Mouse (Mus musculus) cerebellum, adult 11 months (tissue): ENCODE results near the gene Polr1a.

Experiments
- DNase-seq: peaks from one replicate; pipeline ENCODE4 v3.0.0; 2022

Polr1a gene

GRCm38 (mm10) chr6:71950592-71950991 is 41.7 kb downstream of the Polr1a start:
- no peak for DNase-seq

GRCm38 (mm10) chr6:71951192-71951591 is 42.3 kb downstream of the Polr1a start:
- no peak for DNase-seq

- DNase-seq: no peak
Measured at GRCm38 (mm10) chr6:71962119-71962518, 53.3 kb downstream of the Polr1a start.

DNA sequence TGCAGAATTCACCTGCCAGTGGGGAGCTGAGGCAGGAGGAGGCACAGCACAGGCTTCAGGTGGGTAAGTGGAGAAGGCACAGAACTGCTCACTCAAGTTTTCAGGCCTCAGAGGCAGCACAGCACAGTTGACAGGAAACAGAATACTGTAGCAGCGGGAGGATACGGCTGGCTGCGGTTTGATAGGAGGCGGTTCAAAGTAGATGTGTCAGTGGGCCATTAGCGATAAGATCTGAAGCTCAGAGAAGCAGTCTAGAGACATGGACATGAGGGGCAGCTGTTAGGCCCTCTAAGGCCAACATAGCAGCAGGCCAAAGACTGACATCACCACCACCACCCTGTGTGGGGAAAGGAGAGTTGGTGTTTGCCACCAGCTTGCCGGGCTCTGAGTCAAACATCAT is 53.9 kb downstream of the Polr1a start:
- no peak for DNase-seq

DNA sequence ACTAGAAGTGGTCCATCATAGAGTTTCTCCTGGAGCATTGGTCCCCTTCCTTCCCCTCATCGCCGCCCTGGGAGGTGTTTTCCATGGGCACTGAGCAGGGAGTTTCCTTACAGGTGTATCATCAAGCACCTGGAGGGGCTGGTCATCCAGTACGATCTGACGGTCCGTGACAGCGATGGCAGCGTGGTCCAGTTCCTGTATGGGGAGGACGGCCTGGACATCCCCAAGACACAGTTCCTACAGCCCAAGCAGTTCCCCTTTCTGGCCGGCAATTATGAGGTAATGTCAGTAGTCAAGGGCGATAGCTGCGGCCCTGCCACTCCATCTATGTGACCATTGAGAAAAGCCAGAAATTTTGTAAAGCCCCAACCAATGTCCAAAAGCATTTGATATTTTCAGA is 54.7 kb downstream of the Polr1a start:
- no peak for DNase-seq

- no peak for DNase-seq
Measured at GRCm38 (mm10) chr6:71966683-71967303, 57.9 kb downstream of the Polr1a start.

DNA sequence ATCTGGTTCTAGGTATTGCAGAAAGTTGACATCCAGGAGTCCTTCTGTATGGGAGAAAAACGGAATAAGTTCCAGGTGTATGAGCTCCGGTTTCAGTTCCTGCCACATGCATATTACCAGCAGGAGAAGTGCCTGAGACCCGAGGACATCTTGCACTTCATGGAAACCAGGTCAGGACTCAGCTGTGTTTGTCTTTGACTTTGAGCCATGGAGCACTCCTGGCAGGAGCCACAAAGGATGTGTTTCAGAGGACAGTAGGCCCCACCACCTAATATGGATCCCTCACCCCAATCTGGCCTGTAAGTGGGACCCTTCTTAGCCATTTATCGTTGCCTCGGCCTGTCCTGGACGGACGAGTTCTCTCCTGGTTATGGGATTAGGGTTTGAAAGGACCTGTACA is 59.0 kb downstream of the Polr1a start:
- DNase-seq: no peak

GRCm38 (mm10) chr6:71969459-71969858 is 60.6 kb downstream of the Polr1a start:
- DNase-seq: no peak

DNA sequence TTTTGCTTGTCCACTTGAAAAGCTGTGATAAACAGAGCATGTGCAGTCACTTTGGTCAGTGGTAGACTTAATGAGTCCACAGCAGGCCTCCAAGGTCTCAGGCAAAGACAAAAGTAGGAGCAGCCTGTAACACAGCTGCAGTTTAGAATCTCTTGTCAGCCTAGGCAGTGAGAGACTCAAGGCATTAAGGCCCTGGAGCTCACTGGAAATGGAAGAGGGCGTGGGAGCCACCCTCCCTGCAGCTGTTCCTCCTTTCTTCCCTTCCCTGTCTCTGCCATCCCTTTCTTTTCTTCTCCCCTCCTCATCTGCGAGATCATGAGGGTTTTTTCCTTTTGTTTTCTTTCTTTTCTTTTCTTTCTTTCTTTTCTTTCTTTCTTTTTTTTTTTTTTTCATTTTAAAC is 61.3 kb downstream of the Polr1a start:
- DNase-seq: no peak

- DNase-seq: no peak
Measured at GRCm38 (mm10) chr6:71976592-71976991, 67.7 kb downstream of the Polr1a start.

GRCm38 (mm10) chr6:71980165-71980564 is 71.3 kb downstream of the Polr1a start:
- DNase-seq: no peak

DNA sequence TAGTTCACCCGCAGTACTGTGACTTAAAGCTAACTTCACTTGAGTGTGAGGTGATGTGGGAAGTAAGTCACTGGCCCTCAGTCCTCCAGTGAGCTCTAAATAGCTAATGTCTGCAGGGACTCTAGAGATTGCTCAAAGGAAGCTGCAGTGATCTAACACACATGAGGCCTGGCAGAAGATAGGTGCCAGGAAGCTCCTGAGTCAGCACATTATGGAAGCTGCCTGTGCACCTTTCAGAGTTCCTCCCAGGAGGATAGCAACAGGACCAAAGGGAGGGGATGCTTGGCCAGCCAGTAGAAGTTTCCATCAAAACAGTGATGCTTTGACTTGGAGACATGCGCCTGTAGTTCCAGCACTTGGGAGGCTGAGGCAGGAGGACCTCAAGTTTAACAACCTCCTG is 71.7 kb downstream of the Polr1a start:
- no peak for DNase-seq

- no peak for DNase-seq
Measured at GRCm38 (mm10) chr6:71981450-71981849, 72.6 kb downstream of the Polr1a start.

DNA sequence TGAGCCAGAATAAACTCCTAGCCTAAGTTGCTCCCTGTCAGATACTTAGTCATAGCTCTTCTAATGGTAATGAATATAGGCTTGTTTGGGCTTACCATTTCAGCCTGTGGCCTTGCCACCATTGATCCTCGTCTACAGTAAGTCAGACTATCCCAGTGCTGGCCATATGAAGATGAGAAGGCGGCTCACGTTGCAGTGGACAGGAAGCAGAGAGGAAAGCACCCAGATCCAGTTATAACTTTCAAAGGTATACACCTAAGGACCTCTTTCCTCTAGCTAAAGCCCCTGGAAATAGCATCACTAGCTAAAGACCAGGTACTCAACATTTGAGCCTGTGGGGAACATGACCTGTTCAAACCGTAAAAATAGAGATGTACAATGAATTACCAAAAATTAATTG is 77.1 kb downstream of the Polr1a start:
- no peak for DNase-seq

DNA sequence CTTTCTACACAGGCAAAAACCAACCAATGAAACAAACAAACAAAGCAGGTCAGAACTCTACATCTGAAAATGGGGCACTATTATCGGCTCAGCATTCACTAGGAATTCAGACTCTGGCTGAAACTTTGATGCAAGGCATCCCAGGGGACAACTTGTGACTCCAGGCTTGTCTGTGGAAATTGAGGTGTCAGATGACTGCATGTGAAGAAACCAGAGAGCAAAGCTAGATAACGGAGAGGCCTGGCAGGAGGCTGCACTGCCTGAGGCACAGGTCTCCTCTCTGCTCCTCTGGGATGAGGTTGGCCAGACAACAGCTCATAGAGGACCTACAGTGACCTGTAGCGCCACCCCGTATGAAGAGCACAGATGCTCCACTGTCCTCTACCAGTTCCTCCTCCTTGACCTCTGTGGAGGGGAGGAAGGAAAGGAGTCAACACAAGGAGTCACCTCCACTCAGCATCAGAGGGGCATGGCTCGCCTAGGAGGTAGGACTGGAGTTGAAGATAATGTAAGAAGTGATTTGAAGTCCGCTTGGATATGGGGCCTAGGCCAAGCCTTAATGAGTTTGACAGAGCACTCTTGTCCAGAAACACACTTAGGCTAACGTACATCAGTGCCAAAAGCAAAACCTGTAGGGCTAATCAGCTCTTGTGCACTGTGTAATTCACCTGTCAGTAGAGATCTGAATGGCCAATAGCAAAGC is 78.8 kb downstream of the Polr1a start:
- DNase-seq: no peak

DNA sequence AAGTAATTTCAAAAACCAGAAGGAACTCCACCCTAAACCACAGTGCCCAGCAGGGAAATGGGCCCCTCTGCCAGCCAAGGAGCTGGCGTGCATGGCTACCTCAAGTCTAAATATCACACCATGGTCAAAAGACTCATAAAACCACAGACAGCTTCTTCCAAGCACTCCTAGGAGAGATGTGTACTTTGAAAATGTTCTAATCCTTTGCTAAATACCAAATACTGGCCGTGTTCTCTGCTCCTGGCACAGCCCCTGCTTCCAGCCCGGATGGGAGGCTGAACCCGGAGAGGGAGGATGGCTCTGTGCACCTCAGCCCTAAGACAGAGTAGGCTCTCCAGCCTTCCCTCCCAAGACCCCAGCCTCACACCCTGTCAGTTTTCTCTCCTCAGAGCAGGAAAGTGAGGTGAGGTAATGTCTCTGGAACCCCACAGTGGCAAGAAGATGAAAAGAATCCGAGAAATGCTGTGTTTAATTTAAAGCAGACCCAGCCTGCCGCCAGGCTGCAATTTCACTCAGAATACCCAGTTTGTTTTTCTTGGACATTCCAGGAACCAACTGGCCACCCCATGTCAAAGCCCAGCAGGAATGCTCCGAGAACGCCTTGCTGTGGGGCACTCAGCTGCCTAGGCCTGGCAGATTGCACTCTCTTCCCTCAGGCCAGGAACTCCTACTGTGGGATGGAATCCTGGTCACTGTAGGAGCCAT is 80.9 kb downstream of the Polr1a start:
- DNase-seq: no peak

DNA sequence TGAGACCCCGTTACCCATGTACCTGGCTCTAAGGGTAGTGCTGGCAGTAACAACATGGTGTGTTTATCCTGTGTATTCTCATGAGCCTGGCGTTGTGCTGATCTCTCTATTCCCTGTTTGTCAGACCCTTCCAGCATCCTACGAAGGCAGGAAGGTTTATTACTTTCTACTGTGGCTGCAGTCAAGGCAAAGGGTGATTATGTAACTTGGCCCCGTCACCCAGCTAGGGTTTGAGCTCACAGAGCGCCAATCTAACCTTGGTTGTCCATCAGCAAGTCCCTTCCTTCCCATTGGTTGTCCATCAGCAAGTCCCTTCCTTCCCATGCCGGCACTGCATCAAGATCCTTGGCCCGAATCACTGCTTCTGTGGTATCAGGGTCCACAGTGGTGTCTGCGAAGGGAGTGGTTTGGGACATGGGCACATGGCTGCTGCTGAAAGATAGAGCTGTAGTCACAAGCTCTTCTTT is 81.6 kb downstream of the Polr1a start:
- DNase-seq: peak; percentile 87

DNA sequence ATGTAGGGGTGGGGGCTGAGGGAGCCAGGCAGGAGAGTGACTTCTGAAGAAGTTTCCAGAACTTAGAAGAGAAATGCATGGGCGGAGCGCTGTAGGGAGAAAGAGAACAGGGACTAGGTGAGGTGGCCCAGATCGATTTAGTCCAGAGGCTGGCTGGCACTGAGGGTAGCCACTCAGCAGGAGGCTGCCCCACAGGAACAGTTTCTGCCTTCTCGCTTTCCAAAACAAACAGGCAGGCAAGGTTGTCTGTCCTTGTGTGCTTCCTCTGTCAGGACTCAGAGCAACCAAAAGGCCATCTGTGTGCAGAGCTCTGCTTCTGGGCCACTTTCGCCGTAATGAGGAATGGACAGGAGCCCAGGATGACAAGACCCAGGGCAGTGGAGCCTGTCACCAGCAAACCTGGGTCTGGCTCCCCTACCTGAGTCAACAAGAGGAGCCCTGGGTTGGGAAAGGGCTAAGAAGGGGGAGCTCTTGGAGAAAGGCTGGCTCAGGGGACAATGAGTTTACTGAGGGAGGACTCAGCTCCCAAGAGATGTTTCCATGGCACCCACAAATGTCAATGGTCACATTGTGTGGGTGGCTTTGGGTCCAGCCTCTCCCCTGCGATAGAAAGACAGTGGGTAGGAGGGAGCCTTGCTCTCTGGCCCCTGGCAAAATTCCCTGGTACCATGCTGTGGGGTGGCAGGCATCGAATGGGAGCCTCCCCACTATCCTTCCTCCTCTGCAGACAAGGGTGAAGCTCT is 82.5 kb downstream of the Polr1a start:
- peak; percentile 71 for DNase-seq

DNA sequence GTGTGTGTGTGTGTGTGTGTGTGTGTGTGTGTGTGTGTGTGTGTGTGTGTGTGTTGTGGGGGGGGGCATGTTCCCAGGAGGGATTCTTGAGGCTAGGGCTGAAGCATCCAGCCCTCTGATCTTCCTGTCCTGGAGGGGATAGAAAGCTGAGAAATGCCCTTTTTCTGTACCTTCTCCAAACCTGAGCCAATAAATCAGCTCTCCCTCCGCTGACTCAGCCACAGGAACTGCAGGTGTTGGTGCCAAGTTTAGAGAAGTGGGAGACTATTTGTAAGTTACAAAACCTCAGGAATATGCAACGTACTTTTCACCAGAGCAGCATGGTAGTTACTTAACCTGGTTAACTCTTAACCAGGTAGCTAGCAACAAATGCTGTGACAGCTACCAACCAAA is 83.1 kb downstream of the Polr1a start:
- DNase-seq: no peak

- DNase-seq: no peak
Measured at GRCm38 (mm10) chr6:71994004-71994403, 85.2 kb downstream of the Polr1a start.

DNA sequence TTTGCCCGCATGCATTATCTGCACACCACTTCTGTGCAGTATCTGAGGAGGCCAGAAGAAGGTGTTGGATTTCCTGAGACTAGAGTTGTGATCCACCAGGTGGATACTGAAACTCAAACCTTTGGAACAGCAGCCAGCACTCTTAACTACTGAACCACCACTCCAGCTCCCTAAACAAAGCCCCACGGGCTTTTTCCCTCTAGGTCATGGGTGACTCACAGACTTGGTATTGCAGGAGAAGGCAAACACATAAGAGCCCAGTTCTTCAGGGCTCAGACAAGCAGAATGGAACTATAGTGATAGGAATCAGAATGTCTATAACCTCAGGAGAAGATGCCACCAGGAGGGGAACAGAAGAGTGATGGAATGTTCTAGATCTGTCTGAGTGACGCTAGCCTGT is 86.2 kb downstream of the Polr1a start:
- DNase-seq: no peak

GRCm38 (mm10) chr6:71997215-71997614 is 88.4 kb downstream of the Polr1a start:
- peak; percentile 78 for DNase-seq

- no peak for DNase-seq
Measured at GRCm38 (mm10) chr6:71999917-72000512, 91.2 kb downstream of the Polr1a start.
